Mouse (Mus musculus): ENCODE results near the gene Aph1a.
"Not testable (repeated sequence)": the region's sequence is repeated elsewhere in the genome, so short reads cannot be mapped to it uniquely, and the experiment has no call there.

Gene Aph1a

DNA sequence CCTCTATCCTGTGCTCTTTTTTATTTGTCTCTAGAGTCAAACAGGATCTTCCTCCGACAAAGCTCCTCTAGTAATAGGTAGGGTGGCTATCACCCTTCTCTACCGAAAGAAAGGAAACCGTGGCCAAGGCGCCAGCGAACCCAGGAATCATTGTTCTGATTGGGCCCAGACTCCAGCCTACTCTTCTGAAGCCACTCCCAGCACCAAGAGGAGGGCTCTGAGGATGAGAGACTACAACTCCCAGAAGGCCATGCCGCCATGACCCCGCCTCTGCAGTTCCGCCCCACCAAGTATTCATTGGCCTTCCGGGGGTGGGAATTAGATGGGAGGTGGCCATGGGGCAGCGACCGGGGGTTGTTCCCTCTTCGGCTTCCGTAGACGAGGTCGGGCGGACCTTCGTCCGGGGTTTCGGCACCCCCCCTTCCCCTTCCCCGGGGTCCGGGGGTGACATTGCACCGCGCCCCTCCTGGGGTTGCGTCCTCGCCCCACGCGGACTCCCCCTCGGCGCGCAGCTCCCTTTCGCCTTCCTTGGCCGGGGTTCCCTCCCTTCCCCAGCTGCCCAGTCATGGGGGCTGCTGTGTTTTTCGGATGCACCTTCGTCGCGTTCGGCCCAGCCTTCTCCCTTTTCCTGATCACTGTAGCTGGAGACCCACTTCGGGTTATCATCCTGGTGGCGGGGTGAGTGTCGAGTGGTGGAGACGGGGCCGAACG lies at the start of gene Aph1a:
Gene Aph1a, plus strand, starts transcription at position 364 of the 711 bp plus-strand sequence.
- DNase-seq (ENCODE audit: low spot score in 2 of 2), result peak; percentile 94 to 96

DNA sequence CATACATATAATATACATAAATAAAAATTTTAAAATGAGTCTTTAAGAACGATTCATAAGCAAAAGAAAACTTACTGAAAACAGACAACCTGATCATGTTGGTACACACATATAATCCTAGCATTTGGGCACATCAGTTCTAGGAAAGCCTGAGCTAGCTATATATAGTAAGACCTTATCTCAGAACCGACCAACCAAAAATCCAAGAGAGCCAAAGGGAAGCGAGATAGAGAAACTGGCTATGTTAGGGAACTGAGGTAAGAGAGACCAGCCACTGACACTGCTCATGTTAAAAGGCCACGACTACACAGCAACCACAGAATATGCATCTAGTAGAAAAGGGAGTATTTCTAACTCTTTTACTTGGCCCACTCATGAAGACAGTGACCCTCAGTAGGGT lies 43.2 kb upstream of the Aph1a start:
- DNase-seq (ENCODE audit: low spot score in 2 of 2), result no peak

DNA sequence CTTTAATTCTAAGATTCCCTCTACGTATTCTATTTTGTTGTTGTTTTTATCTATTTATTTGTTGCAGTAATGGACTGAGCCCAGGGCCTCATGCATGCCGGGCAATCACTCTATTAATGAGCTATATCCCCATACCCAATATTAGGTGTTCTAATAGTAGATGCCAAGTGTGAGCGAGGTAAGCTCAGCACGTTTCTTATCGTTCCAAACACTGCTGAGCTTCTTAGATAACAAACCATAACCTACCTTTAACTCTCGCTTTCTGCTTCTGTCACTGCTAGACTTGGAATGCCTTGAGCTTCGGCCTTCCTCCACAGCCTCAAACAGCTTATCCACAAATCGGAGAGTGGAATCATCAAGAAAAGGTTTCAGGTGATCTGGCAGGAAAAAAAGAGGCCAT lies 42.5 kb upstream of the Aph1a start:
- DNase-seq (ENCODE audit: low spot score in 2 of 2), result no peak

DNA sequence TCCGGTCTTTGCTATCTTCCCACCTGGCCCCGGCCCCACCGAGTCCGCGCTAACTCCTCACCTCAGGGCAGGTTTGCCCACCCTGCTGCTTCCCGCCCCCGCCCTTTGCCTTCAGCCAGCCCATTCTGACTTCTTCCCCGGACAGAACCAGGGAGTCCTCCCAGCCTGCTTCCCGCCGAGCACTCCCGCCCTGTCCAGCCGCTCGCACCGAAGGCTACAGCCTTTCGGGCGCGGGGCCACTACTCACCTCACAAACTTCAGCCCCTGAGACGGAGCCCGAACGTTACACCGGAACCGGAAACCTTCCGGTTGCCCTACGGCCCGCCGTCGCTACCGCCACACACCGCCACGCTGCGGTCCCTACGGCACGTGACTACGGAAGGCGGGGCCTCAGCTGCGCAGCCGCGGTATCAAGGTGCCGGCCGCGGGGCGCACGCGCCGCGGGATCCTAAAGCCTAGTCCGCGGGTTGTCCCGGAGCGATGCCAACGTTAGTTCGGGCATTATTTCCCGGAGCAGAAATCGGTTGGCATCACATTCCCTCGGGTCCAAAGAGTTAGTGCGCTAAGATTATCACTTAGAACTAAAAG lies 38.2 kb upstream of the Aph1a start, which contains the start of gene Prpf3:
Gene Prpf3, minus strand, starts transcription at position 384 of the 588 bp plus-strand sequence.
- peak; percentile 94 to 96 for DNase-seq (ENCODE audit: low spot score in 2 of 2)

DNA sequence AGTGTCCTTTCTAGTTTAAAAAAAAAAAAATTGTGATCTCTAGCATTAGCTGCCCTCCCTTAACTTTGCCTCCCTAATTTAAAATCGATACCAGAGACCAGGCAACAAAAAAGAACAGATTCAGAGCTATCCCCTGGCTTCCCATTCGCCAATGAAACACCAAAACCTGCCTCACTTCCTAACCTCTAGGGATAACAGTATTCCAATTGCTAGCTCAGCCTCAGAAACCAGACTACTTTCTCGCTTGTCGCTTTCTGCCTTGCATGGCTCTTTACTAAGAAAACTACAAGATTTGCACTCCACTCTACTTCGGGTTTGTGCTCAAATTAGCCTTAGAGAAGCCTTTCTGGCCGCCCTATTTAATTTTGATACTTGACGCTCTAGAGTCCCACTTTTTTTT lies 37.7 kb upstream of the Aph1a start:
- no peak for DNase-seq (ENCODE audit: low spot score in 2 of 2)

DNA sequence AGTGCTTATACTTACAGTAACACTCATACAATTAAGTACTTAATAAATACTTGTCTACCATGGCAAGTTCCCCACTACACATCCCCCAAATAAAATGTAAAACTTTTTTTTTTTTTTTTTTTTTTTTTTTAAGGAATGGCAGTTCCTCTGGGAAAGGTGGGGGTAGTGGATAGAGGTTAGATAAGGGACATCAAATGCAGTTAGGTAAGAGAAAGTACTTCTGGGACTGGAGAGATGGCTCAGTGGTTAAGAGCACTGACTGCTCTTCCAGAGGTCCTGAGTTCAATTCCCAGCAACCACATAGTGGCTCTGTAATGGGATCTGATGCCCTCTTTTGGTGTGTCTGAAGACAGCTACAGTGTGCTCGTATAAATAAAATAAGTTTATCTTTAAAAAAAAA lies 36.7 kb upstream of the Aph1a start:
- DNase-seq (ENCODE audit: low spot score in 2 of 2), result not testable (repeated sequence)

DNA sequence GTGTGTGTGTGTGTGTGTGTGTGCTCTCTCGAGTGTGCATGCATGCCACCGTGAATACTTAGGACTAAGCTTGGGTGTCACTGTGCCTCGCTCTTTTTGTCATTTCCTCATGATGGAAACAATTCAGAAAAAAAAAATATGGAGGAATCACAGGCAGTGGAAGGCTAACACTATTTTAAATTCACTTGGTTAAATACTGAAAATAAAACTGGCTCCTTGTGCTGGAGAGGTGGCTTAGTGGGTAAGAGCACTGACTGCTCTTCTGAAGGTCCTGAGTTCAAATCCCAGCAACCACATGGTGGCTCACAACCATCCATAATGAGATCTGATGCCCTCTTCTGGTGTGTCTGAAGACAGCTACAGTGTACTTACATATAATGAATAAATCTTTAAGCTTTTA lies 35.5 kb upstream of the Aph1a start:
- DNase-seq (ENCODE audit: low spot score in 2 of 2), result not testable (repeated sequence)

DNA sequence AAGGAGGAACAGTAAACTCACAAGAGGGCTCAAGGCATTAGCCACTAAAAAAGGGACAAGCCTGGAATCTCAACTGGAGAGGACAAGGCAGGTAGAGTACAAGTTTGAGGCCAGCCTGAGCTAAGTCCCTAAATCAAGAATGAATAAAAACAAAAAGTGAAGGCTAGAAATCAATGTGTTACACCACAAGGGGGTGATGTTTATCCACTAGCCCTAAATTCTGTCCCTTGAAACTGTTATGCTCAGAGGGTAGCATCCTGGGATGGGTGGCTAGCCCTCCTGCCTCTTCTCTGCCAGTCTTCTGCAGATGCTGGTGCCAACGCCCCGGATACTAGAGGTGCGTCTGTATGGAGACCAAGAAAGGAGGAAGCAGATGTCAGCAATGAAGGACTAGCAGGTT lies 33.4 kb upstream of the Aph1a start:
- DNase-seq (ENCODE audit: low spot score in 2 of 2), result no peak

DNA sequence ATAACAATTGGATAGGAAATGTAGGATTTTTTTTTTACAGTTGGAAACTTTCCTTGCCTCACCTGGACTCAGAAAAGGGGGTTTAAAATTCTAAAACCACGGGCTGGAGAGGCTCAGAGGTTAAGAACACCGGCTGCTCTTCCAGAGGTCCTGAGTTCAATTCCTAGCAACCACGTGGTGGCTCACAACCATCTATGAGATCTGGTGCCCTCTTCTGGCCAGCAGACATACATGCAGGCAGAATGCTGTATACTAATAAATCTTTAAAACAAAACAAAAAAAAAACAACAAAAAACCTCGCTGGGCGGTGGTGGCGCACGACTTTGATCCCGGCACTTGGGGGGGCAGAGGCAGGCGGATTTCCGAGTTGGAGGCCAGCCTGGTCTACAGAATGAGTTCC lies 32.6 kb upstream of the Aph1a start:
- no peak for DNase-seq (ENCODE audit: low spot score in 2 of 2)

DNA sequence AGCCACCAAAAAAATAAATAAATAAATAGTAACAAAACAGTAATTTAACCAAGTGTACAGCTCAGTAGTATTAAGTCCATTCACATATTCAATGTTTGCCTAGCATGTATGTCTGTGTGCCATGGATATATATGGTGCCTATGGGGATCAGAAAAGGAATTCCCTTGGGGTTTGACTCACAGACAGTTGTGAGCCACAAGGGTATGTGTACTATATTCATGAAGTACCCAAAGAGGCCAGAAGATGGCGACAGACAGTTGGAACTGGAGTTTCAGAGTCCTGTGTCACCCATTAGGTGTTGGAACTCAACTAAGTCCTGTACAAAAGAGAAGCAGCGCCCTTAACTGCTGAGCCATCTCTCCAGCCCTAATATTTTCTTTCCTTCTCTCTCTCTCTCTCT lies 32.0 kb upstream of the Aph1a start:
- peak; percentile 62 to 70 for DNase-seq (ENCODE audit: low spot score in 2 of 2)

DNA sequence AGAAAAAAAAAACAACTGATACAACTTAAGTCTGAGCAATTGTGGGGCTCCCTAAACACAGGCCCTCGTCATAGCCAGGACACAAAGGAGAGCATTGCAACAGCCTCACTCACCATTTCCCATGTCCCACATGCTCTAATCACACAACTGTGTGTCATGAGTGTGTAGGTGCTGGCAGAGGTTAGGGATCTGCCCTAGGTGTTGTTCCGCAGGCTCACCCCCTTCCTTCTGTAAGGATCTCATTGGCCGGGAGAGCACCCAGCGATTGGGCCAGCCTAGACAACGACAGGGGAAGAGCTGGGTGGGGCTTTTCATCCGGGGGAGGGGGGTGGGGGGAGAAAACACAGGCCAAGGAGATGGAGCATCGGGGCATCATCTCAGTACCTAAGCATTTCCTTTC lies 30.2 kb upstream of the Aph1a start:
- DNase-seq (ENCODE audit: low spot score in 2 of 2), result no peak

DNA sequence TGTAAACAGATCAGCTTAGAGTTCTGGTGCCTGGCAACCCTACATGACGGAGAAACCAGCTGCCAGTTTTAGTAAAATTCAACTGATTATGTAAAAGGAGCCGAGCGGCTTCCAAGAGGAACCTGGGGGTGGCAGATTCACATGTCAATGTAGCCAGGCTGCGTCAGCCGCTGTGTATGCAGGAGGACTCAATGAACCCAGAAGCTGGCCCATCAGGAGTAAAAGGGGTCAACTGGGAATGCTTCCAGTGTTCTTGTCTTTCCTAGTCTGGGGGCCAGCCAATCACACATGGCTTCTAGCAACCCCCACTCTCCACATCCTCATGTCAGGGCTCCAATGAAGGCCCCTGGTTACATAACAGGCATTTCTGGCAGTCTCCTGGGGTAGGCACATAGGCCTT lies 28.7 kb upstream of the Aph1a start:
- DNase-seq (ENCODE audit: low spot score in 2 of 2), result peak; percentile 71 to 81

DNA sequence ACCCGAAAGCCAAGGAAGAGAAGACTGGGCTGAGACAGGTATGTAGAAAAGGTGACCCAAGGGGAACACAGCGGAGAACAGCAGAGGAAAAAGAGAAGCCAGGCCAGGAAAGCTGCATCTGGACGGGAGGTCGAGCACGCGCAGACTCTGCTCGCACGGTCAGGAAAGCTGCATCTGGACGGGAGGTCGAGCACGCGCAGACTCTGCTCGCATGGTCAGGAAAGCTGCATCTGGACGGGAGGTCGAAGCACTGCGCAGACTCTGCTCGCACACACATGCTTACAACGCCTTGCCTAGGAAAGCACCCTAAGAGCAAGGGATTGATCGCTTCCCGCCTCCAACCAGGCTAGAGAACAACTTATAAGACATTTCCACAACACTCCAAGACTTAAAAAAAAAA lies 28.2 kb upstream of the Aph1a start:
- no peak for DNase-seq (ENCODE audit: low spot score in 2 of 2)

DNA sequence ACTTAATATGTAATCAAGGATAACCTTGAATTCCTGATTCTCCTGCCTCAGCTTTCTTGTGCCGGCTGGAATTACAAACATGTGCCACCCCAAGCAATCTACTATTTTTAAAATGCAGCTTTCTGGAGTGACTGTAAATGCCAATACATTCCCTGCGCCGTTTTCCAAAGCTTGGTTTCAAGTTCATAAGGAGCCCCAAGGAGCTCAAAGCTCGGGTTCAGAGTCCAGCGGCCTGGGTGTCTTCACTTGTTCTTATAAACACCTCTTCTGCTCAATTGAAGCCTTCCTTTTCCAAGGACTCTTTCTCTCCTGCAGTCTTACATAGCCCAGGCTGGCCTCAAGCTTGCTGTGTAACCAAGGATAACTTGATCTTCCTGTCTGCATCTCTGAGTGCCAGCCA lies 27.7 kb upstream of the Aph1a start:
- no peak for DNase-seq (ENCODE audit: low spot score in 2 of 2)

DNA sequence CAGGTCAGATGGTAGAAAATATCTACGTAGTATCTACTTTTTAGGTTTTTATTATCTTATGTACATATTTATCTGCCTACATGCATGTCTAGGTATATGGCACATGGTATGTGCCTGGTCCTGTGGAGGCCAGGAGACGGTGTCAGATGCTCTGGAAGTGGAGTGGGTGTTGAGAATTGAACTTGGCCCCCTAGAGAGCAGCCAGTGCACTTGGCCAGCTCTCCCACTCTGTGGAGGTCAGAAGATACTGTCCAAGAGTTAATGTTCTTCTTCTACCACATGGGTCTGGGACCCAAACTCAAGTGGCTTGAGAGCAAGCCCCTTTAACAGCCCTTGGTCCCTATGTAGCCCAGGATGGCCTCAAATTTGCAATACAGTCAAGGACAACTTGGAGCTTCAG lies 26.4 kb upstream of the Aph1a start:
- no peak for DNase-seq (ENCODE audit: low spot score in 2 of 2)

DNA sequence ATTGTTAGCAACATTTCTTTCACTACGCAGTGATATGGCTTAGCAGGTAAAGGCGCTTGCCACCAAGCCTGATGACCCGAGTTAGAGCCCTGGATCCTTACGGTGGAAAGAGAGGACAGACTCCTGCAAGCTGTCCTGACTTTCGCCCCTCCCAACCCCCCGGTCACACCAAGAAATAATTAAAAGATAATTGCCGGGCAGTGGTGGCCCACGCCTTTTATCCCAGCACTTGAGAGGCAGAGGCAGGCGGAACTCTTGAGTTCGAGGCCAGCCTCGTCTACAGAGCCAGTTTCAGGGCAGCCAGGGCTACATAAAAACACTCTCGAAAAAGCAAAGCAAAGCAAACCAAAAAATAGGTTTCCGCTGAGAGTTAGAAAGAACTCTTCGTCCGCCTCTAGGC lies 22.8 kb upstream of the Aph1a start:
- DNase-seq (ENCODE audit: low spot score in 2 of 2), result no peak

DNA sequence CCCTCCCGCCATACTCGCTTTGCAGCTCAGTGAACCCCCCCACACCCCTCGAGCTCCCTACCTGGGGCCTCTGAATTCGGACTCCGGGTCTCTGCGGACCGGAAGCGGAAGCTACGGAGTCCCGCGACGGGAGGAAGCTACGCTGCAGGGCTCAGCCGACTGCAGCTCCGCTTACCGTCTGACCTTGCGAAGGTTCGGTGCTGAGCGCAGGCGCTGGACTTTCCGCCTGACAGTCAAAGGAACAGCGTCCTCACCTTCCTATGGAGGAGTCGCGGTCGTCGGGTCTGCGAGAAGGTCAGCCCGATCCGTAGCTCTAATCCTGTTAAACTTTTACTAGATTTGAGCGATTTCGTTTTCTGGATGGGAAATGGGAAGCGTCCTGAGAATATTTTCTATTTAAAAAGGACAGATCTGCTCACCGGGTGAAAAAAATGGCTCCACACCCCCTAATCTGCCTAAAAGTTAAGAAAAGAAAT lies 22.3 kb upstream of the Aph1a start, which contains the start of gene Mrps21:
Gene Mrps21, minus strand, starts transcription at position 128 of the 476 bp plus-strand sequence.
- DNase-seq (ENCODE audit: low spot score in 2 of 2), result peak; percentile 84 to 86

DNA sequence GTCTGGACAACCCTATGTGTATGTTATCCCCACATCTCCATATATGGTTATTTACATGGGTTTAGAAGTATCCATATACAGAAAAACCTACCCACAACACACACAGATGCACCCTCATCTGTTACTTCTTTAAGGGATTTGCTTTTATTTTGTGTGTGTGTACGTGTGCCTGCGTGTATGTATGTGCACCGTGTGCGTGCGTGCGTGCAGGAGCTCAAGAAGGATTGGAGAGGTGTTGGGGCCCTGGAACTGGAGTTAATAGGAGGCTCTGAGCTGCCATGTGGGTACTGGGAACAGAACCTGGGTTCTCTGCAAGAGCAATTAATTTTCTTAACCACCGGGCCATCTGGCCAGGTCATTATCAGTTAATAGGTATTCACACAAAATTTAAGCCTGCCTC lies 21.7 kb upstream of the Aph1a start:
- no peak for DNase-seq (ENCODE audit: low spot score in 2 of 2)

DNA sequence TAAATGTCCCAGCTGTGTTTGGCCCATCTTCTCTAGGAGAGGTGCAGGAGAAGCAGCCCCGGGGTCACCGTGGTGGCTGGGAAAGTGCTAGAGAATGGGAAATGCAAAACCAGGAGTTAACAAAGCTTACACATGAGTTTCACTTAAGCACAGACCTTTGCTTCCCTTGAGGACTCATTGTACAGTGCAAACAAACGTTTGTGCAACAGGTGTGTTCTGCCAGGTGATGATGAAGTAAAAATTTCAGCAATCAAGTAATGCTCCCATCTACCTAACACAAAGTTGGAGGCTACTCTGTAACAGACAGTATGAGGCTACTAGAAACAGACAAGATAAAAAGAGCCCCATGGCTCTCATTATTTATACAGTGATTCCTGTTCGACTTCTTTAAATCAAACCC lies 14.7 kb upstream of the Aph1a start:
- no peak for DNase-seq (ENCODE audit: low spot score in 2 of 2)

DNA sequence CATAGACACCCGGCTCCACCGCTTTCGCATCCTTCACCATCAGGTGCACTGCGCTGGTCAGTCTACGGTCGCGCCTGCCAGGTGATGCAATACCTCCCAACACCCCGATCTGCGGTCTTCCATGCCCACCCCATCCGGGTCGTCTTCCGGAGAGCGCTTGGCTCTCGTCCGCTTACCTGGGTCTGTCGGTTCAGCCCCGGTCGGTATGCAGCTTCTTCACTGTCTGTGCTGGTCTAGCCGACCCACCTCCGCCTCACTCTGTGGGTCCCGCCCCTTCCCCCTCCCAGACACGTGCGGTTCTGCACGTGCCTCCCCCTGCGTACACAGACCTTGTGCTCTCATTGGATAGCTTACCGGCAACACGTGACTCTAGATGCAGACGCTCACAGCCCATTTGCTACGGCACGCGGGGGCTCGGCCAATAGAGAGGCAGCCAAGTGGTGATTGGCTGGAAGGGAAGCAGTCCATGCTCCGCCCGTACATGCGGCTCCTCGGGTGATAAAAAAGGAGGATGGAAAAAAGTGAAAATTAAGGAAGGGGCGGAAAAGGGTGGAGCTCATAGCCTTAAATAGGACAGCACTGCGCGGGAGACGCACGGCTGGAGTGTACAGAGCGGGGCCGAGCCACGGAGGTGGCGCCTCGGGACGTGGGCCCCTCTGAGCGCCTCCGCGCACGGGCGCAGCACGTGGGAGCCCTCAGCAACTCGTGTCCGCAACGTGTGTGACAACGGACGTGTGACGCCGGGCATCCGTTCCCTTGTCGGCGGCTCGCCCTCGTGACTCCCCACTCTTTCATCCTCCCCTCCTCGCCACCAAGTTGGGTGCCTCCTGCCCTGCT lies 11.6 kb upstream of the Aph1a start, which contains the start of gene Ciart:
Gene Ciart, minus strand, starts transcription at position 273 of the 837 bp plus-strand sequence.
- peak; percentile 97 for DNase-seq (ENCODE audit: low spot score in 2 of 2)

DNA sequence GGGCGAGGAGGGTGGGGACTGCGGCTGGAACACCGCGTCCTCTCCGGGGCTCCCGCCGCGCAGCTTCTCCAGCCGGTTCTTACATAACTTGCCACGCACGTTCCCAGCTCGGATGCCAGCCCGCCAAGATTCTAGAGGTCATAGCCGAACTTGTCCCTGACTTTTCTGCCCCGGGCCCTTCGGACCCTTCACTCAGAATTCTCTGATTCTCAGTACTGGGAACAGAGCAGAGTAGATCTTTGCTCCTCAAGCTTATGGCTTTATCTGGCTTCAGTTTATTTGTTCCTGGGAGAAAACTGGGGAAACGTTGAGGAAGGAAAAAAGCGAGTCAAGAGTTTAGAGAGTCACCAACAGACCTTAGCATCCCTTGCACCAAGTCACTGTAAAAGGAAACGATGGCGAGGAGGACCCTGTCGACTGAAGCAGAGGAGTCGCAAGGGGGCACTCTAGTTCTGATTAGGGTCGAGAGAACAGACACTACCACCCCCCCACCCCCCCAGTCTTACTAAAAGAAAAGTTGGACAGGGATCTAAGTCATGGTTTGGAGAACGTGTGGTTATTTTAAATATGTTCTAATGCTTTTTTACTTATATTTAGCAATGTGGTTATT lies 10.8 kb upstream of the Aph1a start:
- DNase-seq (ENCODE audit: low spot score in 2 of 2), result peak; percentile 80 to 81

DNA sequence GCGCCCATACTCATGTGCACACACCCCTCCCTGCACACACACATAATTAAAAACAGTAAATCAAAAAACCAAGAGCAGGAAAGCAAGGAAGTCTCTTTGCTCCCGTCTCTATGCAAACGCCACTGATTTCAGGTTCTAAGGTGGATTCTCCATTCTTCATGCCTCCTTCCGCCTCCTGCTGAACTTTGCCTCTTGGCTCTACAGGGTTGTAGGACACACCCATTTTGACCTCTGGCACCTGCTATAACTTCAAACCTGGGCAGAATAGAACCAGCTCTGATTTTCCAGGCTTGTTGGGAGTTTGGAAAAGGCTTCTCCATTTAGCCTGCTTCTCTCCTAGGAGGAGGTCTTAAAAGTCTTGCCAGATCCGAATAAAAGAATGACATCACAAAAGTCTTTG lies 9.4 kb upstream of the Aph1a start:
- DNase-seq (ENCODE audit: low spot score in 2 of 2), result no peak

Data from right cerebral cortex, adult 2 months (tissue).